Mouse (Mus musculus) megakaryocyte, embryonic 14.5 days (primary cell): ENCODE measurements around the gene Gm48552.

Experiments used
- FLI1 ChIP-seq: IDR thresholded peaks from 2 replicates; pipeline ENCODE4 v1.6.1; 2012; ENCODE audit warnings: low read length, inconsistent platforms, mixed read lengths
- GATA1 ChIP-seq: IDR thresholded peaks from 3 replicates; pipeline ENCODE4 v1.6.1; 2012; ENCODE audit warnings: mixed read lengths, low read length, inconsistent platforms, borderline replicate concordance

DNA sequence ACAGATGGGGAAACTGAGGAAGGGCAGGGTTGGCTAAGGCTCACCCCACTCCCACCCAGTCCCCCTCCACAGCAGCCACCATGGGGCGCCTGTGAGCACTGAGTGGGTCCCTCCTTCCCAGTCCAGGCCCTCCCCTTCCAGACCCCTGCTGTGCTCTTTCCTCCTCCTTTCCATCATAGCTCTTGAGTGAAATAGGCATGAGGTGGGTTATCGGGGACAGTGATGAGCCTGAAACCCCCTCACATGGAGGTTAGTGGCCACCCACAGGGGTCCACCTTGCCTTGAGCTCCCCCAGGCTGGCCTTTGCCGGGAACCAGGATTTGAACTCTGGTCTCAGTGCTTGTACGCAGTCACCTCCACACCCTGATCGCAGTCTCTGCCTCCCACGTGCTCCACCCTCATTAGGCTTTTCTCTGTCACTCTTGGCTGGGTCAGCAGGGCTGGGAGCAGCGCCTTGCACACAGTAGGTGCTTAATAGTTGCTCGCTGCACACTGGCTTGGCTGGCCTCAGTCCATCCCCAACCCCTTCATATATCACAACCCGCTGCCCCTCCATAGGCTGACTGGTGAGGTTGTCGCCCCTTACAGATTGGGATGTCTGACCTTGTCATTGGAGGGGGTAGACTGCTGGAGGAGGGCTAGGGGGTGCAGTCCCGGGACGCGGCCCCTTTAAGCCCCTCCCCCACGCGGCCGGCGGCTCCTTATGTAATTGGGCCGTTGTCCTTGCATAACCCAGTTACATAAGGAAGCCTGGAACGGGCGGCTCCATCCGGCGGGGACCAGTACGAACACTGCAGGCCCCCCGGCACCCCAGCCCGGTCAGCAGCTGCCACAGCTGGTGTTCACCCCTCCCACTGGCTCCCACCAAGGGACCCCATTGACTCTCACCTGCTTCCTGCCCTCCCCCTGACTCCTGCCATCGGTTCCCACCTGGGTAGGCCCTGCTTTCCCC lies 24.8 kb downstream of the Gm48552 start:
- no peak for TF ChIP-seq GATA1
- TF ChIP-seq FLI1: no peak
